Mouse (Mus musculus) splenic B cell, adult 2 months (primary cell): ENCODE measurements around the gene Ccl22.

Source experiments
- DNase-seq: peaks from one replicate; pipeline ENCODE4 v3.0.0-alpha.2; 2011; ENCODE audit warnings: low read depth, low spot score
- H3K27me3 ChIP-seq: 2 replicates; pipeline ENCODE4 v1.6.1; 2012; ENCODE audit warnings: mild to moderate bottlenecking, low read length, moderate library complexity, mixed read lengths; ENCODE audit not compliant: control insufficient read depth, poor library complexity, insufficient read depth, severe bottlenecking
- H3K36me3 ChIP-seq: 2 replicates; pipeline ENCODE4 v1.6.1; 2012; ENCODE audit warnings: mild to moderate bottlenecking, low read length, moderate library complexity, mixed read lengths; ENCODE audit not compliant: control insufficient read depth, poor library complexity, insufficient read depth, severe bottlenecking

Gene Ccl22

GRCm38 (mm10) chr8:94778895-94779533 is 33.6 kb downstream of the Ccl22 start:
- no peaks in the 10 kb centered on the region for H3K27me3 ChIP-seq
- DNase-seq: peak; percentile 60
- H3K36me3 ChIP-seq: no peaks in the 10 kb centered on the region

- Histone ChIP-seq H3K36me3 (no peaks in the 10 kb centered on the region), H3K27me3 (no peaks in the 10 kb centered on the region)
- DNase-seq: no peak
Observed at GRCm38 (mm10) chr8:94779534-94780294, 34.3 kb downstream of the Ccl22 start.

GRCm38 (mm10) chr8:94780491-94781154 is 35.2 kb downstream of the Ccl22 start:
- no peak for DNase-seq
- H3K36me3 ChIP-seq: no peaks in the 10 kb centered on the region
- H3K27me3 ChIP-seq: no peaks in the 10 kb centered on the region

- H3K36me3 ChIP-seq: no peaks in the 10 kb centered on the region
- no peak for DNase-seq
- H3K27me3 ChIP-seq: no peaks in the 10 kb centered on the region
Observed at GRCm38 (mm10) chr8:94781155-94781837, 35.9 kb downstream of the Ccl22 start.

- no peaks in the 10 kb centered on the region for H3K36me3 ChIP-seq
- peak; percentile 12 for DNase-seq
- H3K27me3 ChIP-seq: no peaks in the 10 kb centered on the region
Observed at GRCm38 (mm10) chr8:94781838-94782235, 36.4 kb downstream of the Ccl22 start.

GRCm38 (mm10) chr8:94783890-94784289 is 38.5 kb downstream of the Ccl22 start:
- no peaks in the 10 kb centered on the region for H3K27me3 ChIP-seq
- DNase-seq: no peak
- H3K36me3 ChIP-seq: no peaks in the 10 kb centered on the region

- peak; percentile 66 for DNase-seq
- no peaks in the 10 kb centered on the region for H3K27me3 ChIP-seq
Observed at GRCm38 (mm10) chr8:94785247-94785985, 40.0 kb downstream of the Ccl22 start.

GRCm38 (mm10) chr8:94785995-94786595 is 40.7 kb downstream of the Ccl22 start:
- Histone ChIP-seq H3K27me3 (no peaks in the 10 kb centered on the region), H3K36me3 (no peaks in the 10 kb centered on the region)
- no peak for DNase-seq

More at GRCm38 (mm10) chr8:94785247-94785985, 40.0 kb downstream of the Ccl22 start:
- H3K36me3 ChIP-seq: no peaks in the 10 kb centered on the region

- no peak for DNase-seq
- Histone ChIP-seq H3K27me3 (no peaks in the 10 kb centered on the region), H3K36me3 (no peaks in the 10 kb centered on the region)
Observed at GRCm38 (mm10) chr8:94787524-94788501, 42.4 kb downstream of the Ccl22 start.

- no peaks in the 10 kb centered on the region for H3K27me3 ChIP-seq
- no peaks in the 10 kb centered on the region for H3K36me3 ChIP-seq
- no peak for DNase-seq
Observed at GRCm38 (mm10) chr8:94789256-94789955, 44.0 kb downstream of the Ccl22 start.

GRCm38 (mm10) chr8:94794368-94794767 is 49.0 kb downstream of the Ccl22 start:
- DNase-seq: no peak
- Histone ChIP-seq H3K36me3 (no peaks in the 10 kb centered on the region), H3K27me3 (no peaks in the 10 kb centered on the region)

GRCm38 (mm10) chr8:94794782-94795181 is 49.4 kb downstream of the Ccl22 start:
- Histone ChIP-seq H3K27me3 (no peaks in the 10 kb centered on the region), H3K36me3 (no peaks in the 10 kb centered on the region)
- no peak for DNase-seq
